Mouse (Mus musculus) stomach, embryonic 14.5 days (tissue): ENCODE data around the gene Prpf40b. TPM values are rescaled to one million over a fixed set of nuclear protein-coding genes. Genes with fewer than 3 reads are reported as not detected.

Experiments
- ATAC-seq: fragments of 200-750 bp; cut with Nextera tagmentation; 2 replicates; pipeline ENCODE4 v1.8.0; 2017; ENCODE audit warnings: low read depth, moderate TSS enrichment; ENCODE audit not compliant: insufficient number of reproducible peaks, insufficient read depth, low FRiP score
- H3K27ac ChIP-seq: fragments of 300-500 bp; sonication (generic); 2 replicates; pipeline ENCODE4 v1.5.1; 2014; ENCODE audit warnings: mild to moderate bottlenecking, low read length, moderate library complexity, mixed read lengths
- H3K27me3 ChIP-seq: fragments of 300-500 bp; sonication (generic); 2 replicates; pipeline ENCODE4 v1.6.1; 2014; ENCODE audit warnings: low read length, control low read depth, mixed read lengths; ENCODE audit not compliant: control insufficient read depth, insufficient read depth
- H3K36me3 ChIP-seq: fragments of 300-500 bp; sonication (generic); 2 replicates; pipeline ENCODE4 v1.6.1; 2014; ENCODE audit warnings: mild to moderate bottlenecking, control low read depth, low read length, moderate library complexity, mixed read lengths; ENCODE audit not compliant: control insufficient read depth, insufficient read depth
- H3K4me1 ChIP-seq: fragments of 300-500 bp; sonication (generic); 2 replicates; pipeline ENCODE4 v1.6.1; 2014; ENCODE audit warnings: low read length, control low read depth, mixed read lengths; ENCODE audit not compliant: control insufficient read depth, insufficient read depth
- H3K4me2 ChIP-seq: fragments of 300-500 bp; sonication (generic); replicated peaks from 2 replicates; pipeline ENCODE4 v1.6.1; 2014; ENCODE audit warnings: low read depth, low read length, control low read depth
- H3K4me3 ChIP-seq: fragments of 300-500 bp; sonication (generic); 2 replicates; pipeline ENCODE4 v1.5.1; 2014; ENCODE audit warnings: low read depth, low read length, control low read depth
- H3K9ac ChIP-seq: fragments of 300-500 bp; sonication (generic); replicated peaks from 2 replicates; pipeline ENCODE4 v1.6.1; 2014; ENCODE audit warnings: low read depth, mild to moderate bottlenecking, control low read depth, low read length, moderate library complexity, mixed read lengths
- H3K9me3 ChIP-seq: fragments of 300-500 bp; sonication (generic); 2 replicates; pipeline ENCODE4 v1.6.1; 2016; ENCODE audit warnings: low read depth, low read length, control low read depth; ENCODE audit not compliant: control insufficient read depth
- WGBS: fragments of 180-500 bp; shearing (Covaris S2); extraction: QIAGEN DNeasy Blood & Tissue Kit; methylation state at CpG from one replicate; pipeline ENCODE4 v1.1.7; 2014; 5-methylcytosine and 5-hydroxymethylcytosine counted together
- polyA plus RNA-seq: library from polyadenylated mRNA; unstranded; fragments of >200 nt; fragmentation: Nextera tagmentation; extraction: Ambion mirVana; gene quantifications from 2 replicates; pipeline ENCODE4 v1.2.1, GENCODE M21; 2014

Prpf40b gene
- polyA plus RNA-seq, 1 experiment from 2014 or later: 57.5 TPM

DNA sequence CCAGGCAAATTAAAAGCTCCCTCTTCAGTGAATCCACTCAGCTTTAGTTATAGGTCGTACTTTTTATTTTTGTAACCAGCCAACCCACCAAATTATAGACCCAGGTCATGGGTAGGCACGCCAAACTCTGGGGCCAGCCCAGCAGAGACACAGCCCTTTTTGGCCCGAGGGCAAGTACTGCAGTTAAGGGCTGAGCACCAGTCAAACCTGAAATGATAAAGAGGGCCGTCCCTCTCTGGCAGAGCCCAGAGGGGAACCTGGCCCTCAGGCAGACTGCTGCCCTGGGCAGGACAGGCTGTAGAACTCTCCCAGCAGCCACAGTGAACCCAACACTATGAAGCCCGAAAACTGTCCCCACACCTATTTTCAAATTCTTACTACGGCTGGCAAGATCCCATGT lies 61.6 kb downstream of the Prpf40b start:
- no peak overlapping the region for H3K27ac ChIP-seq
- ATAC-seq: no peak
- peaks cover 3% of the 10 kb centered on the region; the same call in 1 of the 2 replicates for H3K4me1 ChIP-seq
- H3K9ac ChIP-seq: no peak overlapping the region
- no peak overlapping the region for H3K4me2 ChIP-seq
- no peak overlapping the region for H3K4me3 ChIP-seq
- 68% methylated on average over 6 of the region's 6 CpGs for WGBS
- no peaks in the 10 kb centered on the region for H3K36me3 ChIP-seq
- H3K27me3 ChIP-seq: no peaks in the 10 kb centered on the region
- no peaks in the 10 kb centered on the region for H3K9me3 ChIP-seq

DNA sequence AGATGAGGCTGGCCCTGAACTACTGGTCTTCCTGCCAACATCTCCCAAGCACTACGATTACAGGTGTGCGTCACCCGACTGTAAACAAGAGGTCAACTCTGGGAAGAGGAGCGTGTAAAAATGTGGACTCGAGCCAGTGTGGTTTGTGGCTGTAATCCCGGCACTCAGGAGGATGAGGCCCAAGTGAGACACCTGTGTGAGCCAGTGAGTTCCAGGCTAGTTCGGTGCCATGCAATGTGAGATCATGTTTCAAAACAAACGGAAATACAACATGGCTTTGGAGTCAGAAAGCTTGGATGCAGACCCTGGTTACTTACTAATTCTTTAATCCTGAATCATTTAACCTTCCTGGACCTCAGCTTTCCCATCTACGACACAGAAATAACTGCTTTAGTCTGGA lies 64.1 kb downstream of the Prpf40b start:
- peaks cover 3% of the 10 kb centered on the region; the same call in 1 of the 2 replicates for H3K4me1 ChIP-seq
- H3K4me3 ChIP-seq: no peak overlapping the region
- WGBS: 76% methylated on average over 9 of the region's 9 CpGs
- H3K4me2 ChIP-seq: no peak overlapping the region
- H3K9me3 ChIP-seq: no peaks in the 10 kb centered on the region
- H3K36me3 ChIP-seq: no peaks in the 10 kb centered on the region
- no peak overlapping the region for H3K27ac ChIP-seq
- H3K27me3 ChIP-seq: no peaks in the 10 kb centered on the region
- H3K9ac ChIP-seq: no peak overlapping the region
- ATAC-seq: no peak

DNA sequence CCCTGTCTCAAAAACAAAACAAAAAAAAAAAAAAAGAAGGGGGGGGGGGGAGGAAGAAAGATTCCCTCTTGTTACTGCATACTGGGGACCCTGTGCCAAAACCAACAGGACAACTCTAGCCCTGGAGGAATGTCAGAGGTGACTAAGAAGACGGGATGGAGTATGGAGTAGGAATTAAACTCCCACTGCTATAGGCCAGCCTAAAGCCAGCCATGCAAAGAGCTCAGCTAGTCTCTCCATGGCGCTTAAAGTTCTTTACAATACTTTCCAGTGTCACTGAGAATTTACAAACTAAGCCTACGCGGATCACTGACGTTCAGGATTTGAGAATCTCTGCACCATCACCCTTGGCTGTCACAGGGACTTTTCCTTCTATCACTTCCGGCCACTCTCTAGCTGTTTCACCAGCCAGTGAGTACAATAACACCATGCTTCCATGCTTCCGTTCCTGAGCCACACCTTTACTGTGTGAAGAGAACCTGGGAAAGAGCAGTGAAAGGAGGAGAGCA lies 69.2 kb downstream of the Prpf40b start:
- Histone ChIP-seq H3K4me1 (peaks cover 16% of the 10 kb centered on the region), H3K36me3 (no peaks in the 10 kb centered on the region), H3K27ac (0 out of 2 replicates have a peak overlapping the region, but pooled peaks have one; percentile 1), H3K9ac (no peak overlapping the region), H3K4me3 (no peak overlapping the region), H3K9me3 (no peaks in the 10 kb centered on the region), H3K27me3 (no peaks in the 10 kb centered on the region), H3K4me2 (no peak overlapping the region)
- WGBS: 69% methylated on average over 7 of the region's 7 CpGs
- no peak for ATAC-seq

DNA sequence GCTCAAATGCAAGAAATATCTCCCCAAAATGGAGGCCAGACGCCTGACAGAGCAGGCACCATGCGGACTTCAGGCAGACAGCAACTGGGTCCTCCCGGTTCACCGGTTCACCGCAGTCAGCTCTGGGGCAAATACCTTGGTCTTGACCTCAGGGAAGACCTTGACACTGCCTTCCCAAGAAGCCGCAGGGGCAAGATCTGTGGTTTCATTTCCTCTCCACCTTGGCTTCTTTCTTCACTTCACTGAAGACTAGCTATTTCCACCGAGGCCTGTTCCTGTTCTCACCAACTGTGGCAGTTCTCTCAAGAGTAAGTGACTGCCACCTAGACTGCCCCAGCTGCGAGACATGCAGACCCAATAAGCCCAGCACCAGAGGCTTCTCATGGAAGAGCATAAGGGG lies 70.0 kb downstream of the Prpf40b start:
- peaks cover 20% of the 10 kb centered on the region for H3K4me1 ChIP-seq
- H3K4me3 ChIP-seq: no peak overlapping the region
- no peak overlapping the region for H3K4me2 ChIP-seq
- no peaks in the 10 kb centered on the region for H3K36me3 ChIP-seq
- no peak overlapping the region for H3K9ac ChIP-seq
- 69% methylated on average over 8 of the region's 8 CpGs for WGBS
- no peaks in the 10 kb centered on the region for H3K27me3 ChIP-seq
- no peak for ATAC-seq
- no peak overlapping the region for H3K27ac ChIP-seq
- no peaks in the 10 kb centered on the region for H3K9me3 ChIP-seq

Other genes starting within 250 kb of the Prpf40b start
- 31.1 and 38.9 TPM in 2 replicates for gene Prph, start 239.9 kb upstream of the Prpf40b start, polyA plus RNA-seq
- gene Troap, start 220.5 kb upstream of the Prpf40b start, polyA plus RNA-seq: 22.7 and 24.6 TPM in 2 replicates
- gene C1ql4, start 207.3 kb upstream of the Prpf40b start, polyA plus RNA-seq: 0.22 TPM in 1 of 2 replicates, not detected in the other
- gene Dnajc22, start 201.9 kb upstream of the Prpf40b start, polyA plus RNA-seq: 9.3 and 11.0 TPM in 2 replicates
- 34.2 and 35.5 TPM in 2 replicates for gene Spats2, start 169.2 kb upstream of the Prpf40b start, polyA plus RNA-seq
- gene Kcnh3, start 70.2 kb upstream of the Prpf40b start, polyA plus RNA-seq: 0.73 and 1.7 TPM in 2 replicates
- 141 and 145 TPM in 2 replicates for gene Mcrs1, start 43.1 kb upstream of the Prpf40b start, polyA plus RNA-seq
- gene Fam186b, start 801 bp downstream of the Prpf40b start, polyA plus RNA-seq: 0.13 TPM in 1 of 2 replicates, not detected in the other
- gene Fmnl3, start 75.4 kb downstream of the Prpf40b start, polyA plus RNA-seq: 21.5 and 23.1 TPM in 2 replicates
- 317 and 355 TPM in 2 replicates for gene Tmbim6, start 97.8 kb downstream of the Prpf40b start, polyA plus RNA-seq
- 8.9 and 9.3 TPM in 2 replicates for gene Nckap5l, start 162.7 kb downstream of the Prpf40b start, polyA plus RNA-seq
- gene Bcdin3d, start 179.6 kb downstream of the Prpf40b start, polyA plus RNA-seq: 12.9 and 16.7 TPM in 2 replicates
- gene Faim2, start 233.1 kb downstream of the Prpf40b start, polyA plus RNA-seq: 0.29 and 0.42 TPM in 2 replicates